Mouse (Mus musculus): ENCODE measurements around the gene Plcb3. TPM values are rescaled to one million over a fixed set of nuclear protein-coding genes. Genes with fewer than 3 reads are reported as not detected.

Gene Plcb3
- total RNA-seq, 2 experiments from 2014 or later: 13.8 TPM

Other genes starting within 250 kb of the Plcb3 start
- 10 to 100 TPM; 40.2 to 46.5 TPM for gene Rps6ka4, start 135.8 kb downstream of the Plcb3 start, total RNA-seq (2023)
- 100 to 1,000 TPM in 1 of 2 experiments, 10 to 100 TPM in 1; 92.8 to 115 TPM for gene Ccdc88b, start 118.3 kb downstream of the Plcb3 start, total RNA-seq (2023)
- gene Trmt112, start 66.8 kb downstream of the Plcb3 start, total RNA-seq (2023): 100 to 1,000 TPM; 122 to 142 TPM
- 10 to 100 TPM; 66.4 to 71.5 TPM for gene Prdx5, start 66.4 kb downstream of the Plcb3 start, total RNA-seq (2023)
- gene Esrra, start 54.7 kb downstream of the Plcb3 start, total RNA-seq (2023): 10 to 100 TPM; 34.4 to 41.3 TPM
- gene Catsperz, start 51.1 kb downstream of the Plcb3 start, total RNA-seq (2023): not detected
- not detected for gene Kcnk4, start 42.0 kb downstream of the Plcb3 start, total RNA-seq (2023)
- gene Bad, start 34.6 kb downstream of the Plcb3 start, total RNA-seq (2023): 10 to 100 TPM; 12.0 to 20.5 TPM
- 10 to 100 TPM in 1 of 2 experiments, 1 to 10 TPM in 1; 8.3 to 10.8 TPM for gene Gpr137, start 34.0 kb downstream of the Plcb3 start, total RNA-seq (2023)
- gene Ppp1r14b, start 1.5 kb downstream of the Plcb3 start, total RNA-seq (2023): 100 to 1,000 TPM; 130 to 155 TPM
- gene Fkbp2, start 4.0 kb upstream of the Plcb3 start, total RNA-seq (2023): 10 to 100 TPM; 17.0 to 22.9 TPM
- gene Vegfb, start 11.2 kb upstream of the Plcb3 start, total RNA-seq (2023): 10 to 100 TPM; 10.7 to 13.1 TPM
- 10 to 100 TPM; 25.1 to 28.3 TPM for gene Dnajc4, start 16.1 kb upstream of the Plcb3 start, total RNA-seq (2023)
- 1 to 10 TPM; 4.2 to 8.3 TPM for gene Nudt22, start 19.6 kb upstream of the Plcb3 start, total RNA-seq (2023)
- 1 to 10 TPM; 2.1 to 3.4 TPM for gene Trpt1, start 19.7 kb upstream of the Plcb3 start, total RNA-seq (2023)
- gene Fermt3, start 43.0 kb upstream of the Plcb3 start, total RNA-seq (2023): 100 to 1,000 TPM; 179 to 199 TPM
- gene Stip1, start 63.5 kb upstream of the Plcb3 start, total RNA-seq (2023): 100 to 1,000 TPM; 105 to 157 TPM
- gene Macrod1, start 80.3 kb upstream of the Plcb3 start, total RNA-seq (2023): 10 to 100 TPM; 12.1 to 16.4 TPM
- gene Flrt1, start 129.3 kb upstream of the Plcb3 start, total RNA-seq (2023): not detected
- gene Otub1, start 229.8 kb upstream of the Plcb3 start, total RNA-seq (2023): 100 to 1,000 TPM; 117 to 119 TPM
- gene Cox8a, start 241.1 kb upstream of the Plcb3 start, total RNA-seq (2023): 100 to 1,000 TPM; 263 to 296 TPM